Mouse (Mus musculus) 416B (cell line): Measurements from ENCODE around the gene Ndc1.
A peak's percentile ranks its signal among the peaks of the same experiment; 100 is the strongest.
"Not testable (repeated sequence)": the region's sequence is repeated elsewhere in the genome, so short reads cannot be mapped to it uniquely, and the experiment has no call there.

ENCODE experiments used
- DNase-seq: peaks from one replicate; pipeline ENCODE4 v3.0.0; 2011; ENCODE audit warnings: low read depth

Gene Ndc1

DNA sequence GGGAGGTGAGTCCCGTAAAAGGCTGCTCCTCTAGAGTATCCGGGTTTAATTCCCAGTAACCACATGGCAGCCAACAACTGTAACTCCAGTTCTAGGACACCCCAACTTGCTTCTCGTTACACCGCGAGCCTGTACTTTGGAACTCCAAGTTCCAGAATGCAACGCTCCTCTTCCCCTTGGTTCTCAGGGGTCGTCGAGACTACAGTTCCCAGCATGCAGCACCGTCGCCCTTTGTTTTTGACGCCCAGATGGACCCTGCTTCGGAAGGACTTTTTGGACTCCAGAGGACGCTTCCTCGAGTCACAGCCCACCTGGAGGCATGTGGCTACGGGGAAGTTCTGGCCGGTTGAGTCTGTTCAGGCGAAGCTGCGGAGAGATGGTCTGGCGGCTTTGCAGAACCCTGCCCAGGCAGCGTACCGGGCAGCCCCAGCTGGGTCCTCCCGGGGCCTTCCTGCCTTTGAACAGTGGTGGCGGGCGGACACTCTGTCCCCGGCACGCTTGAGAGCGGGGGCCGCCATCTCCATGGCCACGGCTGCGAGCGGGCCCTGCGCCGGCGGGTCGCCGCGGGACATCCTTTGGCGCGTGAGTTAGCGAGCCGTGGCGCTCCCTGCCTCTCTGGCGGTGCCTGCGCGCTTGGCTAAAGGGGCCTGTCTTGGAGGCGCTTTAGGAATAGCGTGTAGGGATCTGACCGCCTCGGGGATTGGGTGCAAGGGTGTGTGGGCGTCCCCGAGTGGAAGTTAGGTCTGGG lies at the start of gene Ndc1:
Ndc1 (plus strand) TSS at position 218 of the 748 bp plus-strand sequence.
- peak; percentile 95 for DNase-seq

DNA sequence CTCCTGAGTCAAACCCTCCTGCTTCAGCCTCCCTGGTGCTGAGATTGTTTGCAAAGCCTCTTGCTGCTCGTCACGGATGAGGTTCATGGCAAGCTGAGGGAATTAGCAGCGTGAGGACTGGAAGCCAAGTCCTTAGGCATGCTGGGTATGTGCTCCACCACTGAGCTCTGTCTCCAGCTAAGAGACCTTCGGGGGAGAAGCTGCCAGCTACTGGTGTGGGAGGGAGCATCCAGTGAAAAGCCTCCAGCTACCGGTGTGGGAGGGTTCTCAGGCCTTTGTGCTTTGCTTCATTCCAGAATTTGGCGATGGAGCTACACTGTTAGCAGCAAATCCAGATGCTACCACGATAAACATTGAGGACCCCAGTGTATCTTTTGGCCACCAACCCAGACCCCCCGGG lies 48.9 kb upstream of the Ndc1 start:
- DNase-seq = no peak

- no peak for DNase-seq
These were observed 46.5 kb upstream of the Ndc1 start for GRCm38 (mm10) chr4:107321041-107321440.

DNA sequence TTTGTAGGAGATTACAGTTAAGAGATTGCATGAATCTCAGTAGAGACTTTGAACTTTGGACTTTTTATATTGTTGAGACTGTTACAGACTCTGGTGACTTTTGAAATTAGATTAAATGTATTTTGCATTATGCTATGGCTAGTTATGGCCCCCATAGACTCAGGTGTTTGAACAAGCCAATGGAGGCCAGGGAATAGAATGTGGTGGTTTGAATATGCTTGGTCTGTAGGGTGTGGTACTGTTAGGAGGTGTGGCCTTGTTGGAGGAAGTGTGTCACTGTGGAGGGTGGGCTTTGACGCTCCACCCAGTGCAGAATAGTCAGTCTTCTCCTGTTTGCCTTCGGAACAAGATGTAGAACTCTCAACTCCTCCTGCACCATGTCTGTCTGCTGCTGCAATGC lies 44.5 kb upstream of the Ndc1 start:
- DNase-seq = no peak

DNA sequence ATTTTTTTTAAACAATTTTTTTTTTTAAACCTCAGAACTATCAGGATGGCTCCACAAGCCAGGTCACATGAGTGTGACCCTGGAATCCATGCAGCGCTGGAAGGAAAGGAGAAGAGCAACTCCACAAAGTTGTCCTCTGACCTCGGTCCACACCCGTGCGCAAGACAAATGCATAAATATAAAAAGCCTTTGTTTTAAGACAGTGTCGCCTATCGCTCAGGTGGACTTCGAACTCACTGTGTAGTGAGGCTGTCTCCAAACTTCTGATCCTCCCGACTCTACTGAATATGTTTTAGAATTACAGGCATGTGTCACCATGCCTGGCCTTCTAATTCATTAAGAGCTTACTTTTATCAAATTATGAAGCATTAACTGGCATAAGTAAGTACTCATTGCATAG lies 39.1 kb upstream of the Ndc1 start:
- DNase-seq = no peak

DNA sequence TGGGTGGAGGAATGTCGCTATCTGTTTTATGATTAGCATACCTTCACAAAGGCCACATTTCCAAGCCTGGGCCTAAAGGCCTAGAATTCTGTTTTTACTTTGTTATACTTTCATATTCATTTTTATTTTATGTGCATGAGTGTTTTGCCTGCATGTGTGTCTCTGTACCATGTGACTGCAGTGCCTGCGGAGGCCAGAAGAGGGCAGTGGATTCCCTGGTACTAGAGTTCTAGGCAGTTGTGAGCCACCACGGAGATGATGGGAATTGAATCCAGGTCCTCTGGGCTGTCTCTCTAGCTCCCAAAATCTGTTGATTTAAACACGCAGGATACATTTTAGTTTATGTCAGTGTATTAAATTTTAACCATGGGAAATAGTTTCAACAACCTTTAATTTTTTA lies 34.1 kb upstream of the Ndc1 start:
- DNase-seq = peak; percentile 24

- DNase-seq = no peak
These were observed 31.2 kb upstream of the Ndc1 start for GRCm38 (mm10) chr4:107336356-107336755.

GRCm38 (mm10) chr4:107337455-107337854 lies 30.1 kb upstream of the Ndc1 start:
- no peak for DNase-seq

DNA sequence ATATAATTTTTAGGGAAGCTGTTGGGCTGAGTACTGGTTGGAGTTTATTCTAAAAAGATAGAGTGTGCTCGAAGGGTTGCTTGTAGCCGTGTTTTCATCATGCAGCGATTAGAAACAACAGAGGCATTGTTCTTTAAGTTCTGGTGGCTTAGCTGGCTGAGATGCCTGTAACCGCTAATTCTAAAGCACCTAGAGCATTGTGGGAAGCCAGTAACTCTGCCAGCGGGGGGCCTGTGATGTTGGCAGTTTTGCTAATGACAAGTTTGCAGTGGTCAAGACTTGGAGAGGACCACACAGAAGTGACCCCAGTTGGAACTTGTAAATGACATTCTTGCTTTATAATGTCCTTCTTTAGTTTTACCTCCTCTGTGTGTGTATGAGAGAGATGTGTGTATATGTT lies 26.2 kb upstream of the Ndc1 start:
- no peak for DNase-seq

DNA sequence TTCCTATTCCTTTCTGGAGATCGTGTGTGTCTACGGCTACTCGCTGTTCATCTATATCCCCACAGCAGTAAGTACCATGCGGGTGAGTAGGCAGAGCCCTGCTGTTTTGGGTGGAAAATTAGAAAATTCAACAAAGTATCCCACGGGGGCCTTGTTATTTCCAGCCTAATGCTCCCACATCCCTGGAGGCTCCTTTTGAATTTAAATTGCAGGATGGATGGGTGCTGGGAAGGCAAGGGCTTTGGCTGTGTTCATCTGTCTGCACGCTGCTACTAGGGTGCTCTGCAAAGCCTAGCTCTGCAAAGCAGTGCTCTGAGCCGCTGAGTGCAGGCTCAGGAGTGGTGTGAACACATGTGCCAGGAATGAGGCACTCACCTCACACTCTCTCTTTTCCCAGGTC lies 23.0 kb upstream of the Ndc1 start:
- no peak for DNase-seq

- no peak for DNase-seq
These were observed 20.4 kb upstream of the Ndc1 start for GRCm38 (mm10) chr4:107347221-107347620.

DNA sequence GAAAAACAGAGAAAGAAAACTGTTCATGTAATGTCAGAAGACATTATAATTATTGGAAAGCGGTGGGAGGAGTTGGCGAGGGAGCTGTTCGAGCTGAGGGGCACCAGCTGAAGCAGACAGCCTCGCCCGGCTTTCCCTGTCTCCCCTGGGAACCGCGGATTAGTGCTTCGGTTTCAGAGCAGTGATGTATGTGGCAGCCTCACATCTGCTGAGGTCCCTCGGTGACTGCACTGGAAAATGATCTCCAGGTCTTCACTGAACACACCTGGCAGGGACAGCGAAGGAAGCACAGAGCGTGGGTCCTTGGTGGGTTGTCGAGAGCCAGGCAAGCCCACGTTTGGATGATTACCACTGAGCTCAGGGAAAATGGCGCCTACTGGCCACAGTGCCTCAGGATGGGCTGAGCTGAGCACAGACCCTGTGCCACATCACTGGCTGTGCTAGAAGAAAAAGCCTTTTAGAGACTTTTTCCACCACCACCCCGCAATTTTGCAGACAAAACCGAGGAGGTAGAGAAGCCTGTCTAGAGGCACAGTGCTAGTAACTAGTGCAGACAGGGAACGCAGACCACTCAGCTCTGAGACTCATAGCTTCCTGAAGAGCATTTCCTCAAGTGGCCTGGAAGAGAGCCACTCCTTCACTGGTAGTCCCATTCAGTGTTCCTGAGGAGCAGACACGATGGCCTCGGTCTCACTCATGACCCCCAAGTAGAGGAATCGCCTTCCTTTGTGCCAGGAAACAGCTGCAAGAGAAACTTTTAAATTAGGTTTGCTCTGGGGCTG lies 18.9 kb upstream of the Ndc1 start:
- no peak for DNase-seq

DNA sequence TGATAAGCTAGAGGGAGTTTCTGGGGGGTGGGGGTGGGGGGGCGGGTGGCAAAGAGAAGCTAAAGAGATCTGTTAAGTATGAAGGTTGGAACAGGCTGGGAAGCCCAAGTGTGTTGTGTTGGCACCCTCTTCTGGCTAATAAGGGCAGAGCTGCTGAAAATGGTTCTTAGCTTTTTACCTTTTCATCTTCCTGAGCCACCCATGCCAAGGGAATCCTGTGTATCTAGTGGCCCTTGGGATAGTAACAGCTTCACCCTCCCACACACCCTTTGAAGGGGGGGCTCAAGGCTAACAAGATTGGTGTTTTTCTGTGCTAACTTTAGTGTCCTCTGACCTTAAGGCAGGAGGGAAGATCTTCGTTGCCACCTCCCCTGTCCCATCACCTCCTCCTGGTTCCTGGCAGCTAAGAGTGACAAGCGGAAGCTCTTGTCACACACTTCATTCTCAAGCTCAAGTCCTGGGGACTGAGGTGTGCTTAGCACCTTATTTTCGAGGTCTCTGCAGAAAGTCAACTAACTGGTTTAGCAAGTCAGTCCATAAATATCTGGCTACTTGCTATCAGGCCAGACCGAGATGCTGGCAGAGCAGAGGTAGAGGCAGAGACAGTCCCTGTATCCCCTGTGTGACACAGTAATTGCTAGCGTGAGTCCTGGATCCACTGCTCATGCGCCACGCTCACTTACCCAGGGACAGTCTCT lies 18.1 kb upstream of the Ndc1 start:
- peak; percentile 68 for DNase-seq

- DNase-seq = no peak
These were observed 16.2 kb upstream of the Ndc1 start for GRCm38 (mm10) chr4:107351368-107351767.

DNA sequence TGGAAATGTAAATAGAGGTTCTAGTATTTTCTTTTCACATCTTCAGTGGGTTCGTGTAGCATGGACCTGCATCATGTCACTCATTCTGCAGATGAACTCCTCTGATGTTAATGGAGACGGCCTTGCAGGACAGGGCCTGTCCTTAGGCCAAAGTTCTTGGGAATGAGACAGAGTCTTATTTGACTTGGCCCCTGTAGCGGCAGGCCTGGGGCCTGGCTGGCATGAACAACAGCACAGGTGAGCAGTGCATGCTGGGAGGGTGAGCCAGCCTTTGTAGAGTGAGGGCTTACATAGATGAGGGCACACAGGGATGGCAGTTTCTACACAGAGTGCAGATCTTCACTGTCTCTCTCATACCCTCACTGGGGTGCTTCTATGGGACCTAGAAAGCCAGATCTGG lies 14.0 kb upstream of the Ndc1 start:
- DNase-seq = no peak

DNA sequence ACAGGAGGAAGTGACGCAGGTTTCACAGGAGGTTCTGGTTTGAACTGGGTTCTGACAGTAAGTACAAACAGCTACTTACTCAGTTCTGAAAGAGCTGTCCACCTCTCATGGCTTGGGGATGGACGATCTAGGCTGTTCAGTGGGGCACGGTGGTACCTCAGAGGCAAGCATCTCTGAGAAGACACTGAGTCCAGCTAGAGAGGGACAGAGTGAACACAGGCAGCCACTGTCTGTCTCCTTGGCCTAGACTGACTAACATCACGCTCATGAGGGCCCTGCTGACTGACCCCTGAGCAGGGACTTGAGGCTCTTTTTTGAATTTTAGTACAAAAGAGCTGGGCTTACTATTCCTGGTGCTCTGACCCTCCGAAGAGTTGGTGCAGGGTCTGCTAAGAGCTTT lies 13.5 kb upstream of the Ndc1 start:
- DNase-seq = no peak

DNA sequence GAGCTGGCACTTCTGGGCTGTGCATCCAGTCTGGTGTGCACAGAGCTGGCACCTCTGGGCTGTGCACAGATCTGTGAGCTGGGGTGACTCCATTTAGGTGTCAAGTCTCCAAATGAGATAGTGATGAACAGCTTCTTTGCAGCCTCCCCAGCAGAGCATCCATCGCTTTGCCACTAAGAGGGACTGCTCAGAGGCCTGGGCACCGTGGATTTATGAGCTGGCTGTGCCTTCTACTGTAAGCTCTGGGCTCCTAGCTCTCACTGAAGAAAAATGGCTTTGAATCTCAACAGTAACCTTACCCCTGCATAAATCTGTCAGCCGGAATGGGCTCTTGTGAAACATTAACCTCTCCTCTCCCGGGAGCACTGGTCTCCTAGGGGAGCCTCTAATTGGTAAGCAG lies 13.0 kb upstream of the Ndc1 start:
- no peak for DNase-seq

DNA sequence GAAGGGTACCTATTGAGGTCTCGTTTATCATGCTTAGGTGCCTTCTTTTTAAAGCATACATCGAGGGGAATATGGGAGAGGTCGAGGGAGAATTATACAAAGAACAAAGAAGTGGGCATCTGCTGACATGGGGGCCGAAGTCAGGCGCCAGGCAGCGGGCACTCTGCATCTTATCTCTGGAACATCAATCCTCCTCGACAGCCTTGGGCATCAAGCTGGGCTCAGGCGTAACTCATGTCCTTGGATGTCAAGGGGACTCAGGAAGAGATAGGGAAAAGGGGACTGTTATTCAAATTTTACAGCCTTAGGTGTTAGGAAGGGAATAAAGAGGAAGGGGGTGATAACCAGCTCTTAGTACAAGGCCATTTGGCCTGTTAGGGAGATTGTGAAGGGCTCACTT lies 10.4 kb upstream of the Ndc1 start:
- DNase-seq = not testable (repeated sequence)

GRCm38 (mm10) chr4:107358460-107358859 lies 9.1 kb upstream of the Ndc1 start:
- peak; percentile 21 for DNase-seq

DNA sequence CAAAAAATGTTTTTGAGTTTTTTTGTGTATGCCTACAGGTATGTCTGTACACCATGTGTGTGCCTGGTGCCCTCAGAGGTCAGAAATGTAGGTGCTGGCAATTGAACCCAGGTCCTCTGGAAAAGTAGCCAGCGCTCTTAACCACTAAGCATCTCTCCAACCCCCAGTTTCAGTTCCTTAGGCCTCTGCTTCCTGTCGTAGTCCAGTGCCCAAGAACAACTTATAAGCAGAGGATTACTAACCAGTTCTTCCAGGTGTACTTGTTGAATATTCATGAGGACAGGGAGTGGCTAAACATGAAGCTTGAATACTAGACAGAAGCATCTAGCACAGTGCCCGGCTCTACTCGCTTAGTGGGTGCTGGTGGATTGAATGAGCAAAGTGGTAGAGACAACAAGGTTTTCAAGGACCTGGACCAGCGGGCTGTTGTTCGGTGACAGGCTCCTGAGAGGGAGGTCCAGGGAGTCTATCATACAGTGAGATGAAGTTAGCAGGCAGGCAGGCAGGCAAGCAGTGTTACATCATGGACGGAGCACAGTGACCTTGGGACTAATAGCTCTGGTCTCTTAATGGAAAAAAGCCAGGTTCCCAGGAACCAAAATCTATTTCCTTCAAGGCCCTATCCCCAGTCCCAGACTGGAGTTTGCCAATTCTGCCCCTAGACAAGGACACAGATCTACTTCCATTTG lies 7.0 kb upstream of the Ndc1 start:
- DNase-seq = no peak

DNA sequence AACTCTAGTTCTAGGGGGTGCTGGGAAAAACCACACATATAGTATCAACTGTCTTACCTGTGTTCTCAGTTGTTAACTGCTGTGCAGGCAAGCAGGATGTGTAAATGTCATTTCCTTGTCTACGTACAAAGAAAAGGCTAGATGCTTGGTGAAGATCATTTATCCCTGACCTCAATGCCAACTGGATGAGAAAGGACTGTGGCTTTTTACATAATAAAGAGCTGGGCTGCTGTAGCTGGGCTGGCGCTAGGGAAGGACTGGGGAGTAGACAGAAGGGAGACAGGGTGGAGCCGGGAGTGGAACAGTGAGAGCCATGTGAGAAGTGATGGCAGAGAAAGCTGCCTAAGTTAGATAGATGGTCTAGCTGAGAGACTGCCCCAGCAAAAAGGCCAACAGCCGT lies 4.8 kb upstream of the Ndc1 start:
- DNase-seq = no peak

DNA sequence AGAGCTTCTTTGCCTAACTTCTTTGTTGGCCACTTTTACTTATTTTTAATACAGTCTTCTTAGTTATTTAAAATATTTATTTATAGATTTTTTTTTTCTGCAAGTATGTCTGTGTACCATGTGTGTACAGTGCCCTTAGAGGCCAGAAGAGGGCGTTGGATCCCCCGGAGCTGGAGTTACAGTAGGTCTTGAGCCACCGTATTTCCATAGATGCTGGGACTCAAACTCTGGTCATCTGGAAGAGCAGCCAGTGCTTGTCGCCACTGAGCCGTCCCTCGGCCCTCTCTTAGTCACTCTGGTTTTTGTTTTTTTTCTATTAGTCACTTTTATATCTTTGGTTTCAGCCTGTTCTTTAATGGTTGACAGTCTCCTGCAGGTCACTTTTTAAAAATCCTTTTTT lies 4.0 kb upstream of the Ndc1 start:
- DNase-seq = peak; percentile 87
